Mouse (Mus musculus): ENCODE results near the gene Mis18a. TPM values are rescaled to one million over a fixed set of nuclear protein-coding genes. Genes with fewer than 3 reads are reported as not detected.

The Mis18a gene
- polyA plus RNA-seq, 1 experiment from 2014 or later = 50.6 TPM

GRCm38 (mm10) chr16:90703646-90704045 is 23.6 kb downstream of the Mis18a start:
- H3K4me2 ChIP-seq = no peak overlapping the region
- no peaks in the 10 kb centered on the region for H3K27me3 ChIP-seq
- H3K27ac ChIP-seq = no peak overlapping the region
- WGBS (ENCODE audit: insufficient replicate concordance) = 5% methylated on average over 1 of the region's 1 CpGs
- no peak overlapping the region for H3K4me3 ChIP-seq (replicated peaks)
- DNase-seq = no peak
- H3K4me1 ChIP-seq (replicated peaks) = peaks cover 3% of the 10 kb centered on the region; the same call in 1 of the 2 replicates
- no peaks in the 10 kb centered on the region for H3K36me3 ChIP-seq
- no peak for ATAC-seq (ENCODE audit: low read depth)
- H3K9me3 ChIP-seq (replicated peaks) = 0 out of 2 replicates have a peak, but pooled peaks cover 2% of the 10 kb centered on the region
- H3K9ac ChIP-seq = no peak overlapping the region

GRCm38 (mm10) chr16:90701541-90701940 is 25.7 kb downstream of the Mis18a start:
- ATAC-seq (ENCODE audit: low read depth) (no peak), DNase-seq (no peak)
- Histone ChIP-seq H3K27ac (no peak overlapping the region), H3K4me2 (no peak overlapping the region), H3K9ac (no peak overlapping the region), H3K27me3 (no peaks in the 10 kb centered on the region), H3K9me3 (replicated peaks) (0 out of 2 replicates have a peak, but pooled peaks cover 2% of the 10 kb centered on the region), H3K4me1 (replicated peaks) (peaks cover 3% of the 10 kb centered on the region; the same call in 1 of the 2 replicates), H3K36me3 (no peaks in the 10 kb centered on the region), H3K4me3 (replicated peaks) (no peak overlapping the region)
- WGBS (ENCODE audit: insufficient replicate concordance) = 82% methylated on average over 2 of the region's 2 CpGs

- ATAC-seq (ENCODE audit: low read depth) (no peak), DNase-seq (no peak)
- no peak overlapping the region for H3K4me2 ChIP-seq
- H3K27ac ChIP-seq = no peak overlapping the region
- H3K4me3 ChIP-seq (replicated peaks) = no peak overlapping the region
- H3K4me1 ChIP-seq (replicated peaks) = peaks cover 3% of the 10 kb centered on the region; the same call in 1 of the 2 replicates
- no peak overlapping the region for H3K9ac ChIP-seq
- 75% methylated on average over 14 of the region's 14 CpGs for WGBS (ENCODE audit: insufficient replicate concordance)
- H3K9me3 ChIP-seq (replicated peaks) = 0 out of 2 replicates have a peak, but pooled peaks cover 2% of the 10 kb centered on the region
- no peaks in the 10 kb centered on the region for H3K27me3 ChIP-seq
- no peaks in the 10 kb centered on the region for H3K36me3 ChIP-seq
These were observed 27.8 kb downstream of the Mis18a start for GRCm38 (mm10) chr16:90699390-90699789.

GRCm38 (mm10) chr16:90696306-90696705 is 30.9 kb downstream of the Mis18a start:
- no peak overlapping the region for H3K9ac ChIP-seq
- H3K4me1 ChIP-seq (replicated peaks) = no peaks in the 10 kb centered on the region
- WGBS (ENCODE audit: insufficient replicate concordance) = 68% methylated on average over 9 of the region's 9 CpGs
- H3K4me2 ChIP-seq = no peak overlapping the region
- no peak overlapping the region for H3K4me3 ChIP-seq (replicated peaks)
- H3K27ac ChIP-seq = no peak overlapping the region
- H3K9me3 ChIP-seq (replicated peaks) = no peaks in the 10 kb centered on the region
- DNase-seq = no peak
- no peak for ATAC-seq (ENCODE audit: low read depth)
- no peaks in the 10 kb centered on the region for H3K36me3 ChIP-seq
- no peaks in the 10 kb centered on the region for H3K27me3 ChIP-seq

- H3K9ac ChIP-seq = no peak overlapping the region
- no peak for ATAC-seq (ENCODE audit: low read depth)
- H3K4me1 ChIP-seq (replicated peaks) = no peaks in the 10 kb centered on the region
- no peaks in the 10 kb centered on the region for H3K27me3 ChIP-seq
- 58% methylated on average over 10 of the region's 10 CpGs for WGBS (ENCODE audit: insufficient replicate concordance)
- H3K4me2 ChIP-seq = no peak overlapping the region
- no peak for DNase-seq
- H3K9me3 ChIP-seq (replicated peaks) = no peaks in the 10 kb centered on the region
- no peak overlapping the region for H3K27ac ChIP-seq
- no peak overlapping the region for H3K4me3 ChIP-seq (replicated peaks)
- H3K36me3 ChIP-seq = no peaks in the 10 kb centered on the region
These were observed 32.1 kb downstream of the Mis18a start for GRCm38 (mm10) chr16:90695121-90695520.

GRCm38 (mm10) chr16:90694719-90695118 is 32.5 kb downstream of the Mis18a start:
- Histone ChIP-seq H3K4me1 (replicated peaks) (no peaks in the 10 kb centered on the region), H3K4me3 (replicated peaks) (no peak overlapping the region), H3K27ac (no peak overlapping the region), H3K9ac (no peak overlapping the region), H3K4me2 (no peak overlapping the region), H3K27me3 (no peaks in the 10 kb centered on the region), H3K9me3 (replicated peaks) (no peaks in the 10 kb centered on the region), H3K36me3 (no peaks in the 10 kb centered on the region)
- ATAC-seq (ENCODE audit: low read depth) (no peak), DNase-seq (peak; percentile 16)
- 44% methylated on average over 9 of the region's 9 CpGs for WGBS (ENCODE audit: insufficient replicate concordance)

GRCm38 (mm10) chr16:90693625-90694024 is 33.6 kb downstream of the Mis18a start:
- Histone ChIP-seq H3K4me3 (replicated peaks) (no peak overlapping the region), H3K36me3 (no peaks in the 10 kb centered on the region), H3K27me3 (no peaks in the 10 kb centered on the region), H3K27ac (no peak overlapping the region), H3K9me3 (replicated peaks) (no peaks in the 10 kb centered on the region), H3K4me1 (replicated peaks) (no peaks in the 10 kb centered on the region), H3K9ac (no peak overlapping the region), H3K4me2 (no peak overlapping the region)
- DNase-seq (no peak), ATAC-seq (ENCODE audit: low read depth) (no peak)
- WGBS (ENCODE audit: insufficient replicate concordance) = 80% methylated on average over 5 of the region's 5 CpGs

GRCm38 (mm10) chr16:90692704-90693385 is 34.4 kb downstream of the Mis18a start:
- no peak overlapping the region for H3K27ac ChIP-seq
- no peaks in the 10 kb centered on the region for H3K27me3 ChIP-seq
- no peak for DNase-seq
- no peaks in the 10 kb centered on the region for H3K4me1 ChIP-seq (replicated peaks)
- H3K9me3 ChIP-seq (replicated peaks) = no peaks in the 10 kb centered on the region
- WGBS (ENCODE audit: insufficient replicate concordance) = 69% methylated on average over 15 of the region's 15 CpGs
- no peaks in the 10 kb centered on the region for H3K36me3 ChIP-seq
- no peak overlapping the region for H3K4me3 ChIP-seq (replicated peaks)
- no peak overlapping the region for H3K4me2 ChIP-seq
- ATAC-seq (ENCODE audit: low read depth) = no peak
- no peak overlapping the region for H3K9ac ChIP-seq

GRCm38 (mm10) chr16:90687687-90688263 is 39.4 kb downstream of the Mis18a start:
- Histone ChIP-seq H3K27ac (no peak overlapping the region), H3K36me3 (no peaks in the 10 kb centered on the region), H3K27me3 (no peaks in the 10 kb centered on the region), H3K9me3 (replicated peaks) (no peaks in the 10 kb centered on the region), H3K4me3 (replicated peaks) (no peak overlapping the region), H3K9ac (no peak overlapping the region), H3K4me2 (no peak overlapping the region), H3K4me1 (replicated peaks) (no peaks in the 10 kb centered on the region)
- ATAC-seq (ENCODE audit: low read depth) = no peak
- 71% methylated on average over 12 of the region's 12 CpGs for WGBS (ENCODE audit: insufficient replicate concordance)
- no peak for DNase-seq

GRCm38 (mm10) chr16:90687011-90687410 is 40.2 kb downstream of the Mis18a start:
- no peaks in the 10 kb centered on the region for H3K27me3 ChIP-seq
- H3K4me3 ChIP-seq (replicated peaks) = no peak overlapping the region
- H3K27ac ChIP-seq = no peak overlapping the region
- H3K9me3 ChIP-seq (replicated peaks) = no peaks in the 10 kb centered on the region
- ATAC-seq (ENCODE audit: low read depth) (no peak), DNase-seq (no peak)
- no peaks in the 10 kb centered on the region for H3K4me1 ChIP-seq (replicated peaks)
- 53% methylated on average over 5 of the region's 5 CpGs for WGBS (ENCODE audit: insufficient replicate concordance)
- no peaks in the 10 kb centered on the region for H3K36me3 ChIP-seq
- H3K9ac ChIP-seq = no peak overlapping the region
- no peak overlapping the region for H3K4me2 ChIP-seq

GRCm38 (mm10) chr16:90684092-90684491 is 43.1 kb downstream of the Mis18a start:
- Histone ChIP-seq H3K9ac (no peak overlapping the region), H3K4me2 (no peak overlapping the region)
- DNase-seq = no peak

GRCm38 (mm10) chr16:90679984-90680383 is 47.2 kb downstream of the Mis18a start:
- no peaks in the 10 kb centered on the region for H3K36me3 ChIP-seq
- ATAC-seq (ENCODE audit: low read depth) (no peak), DNase-seq (no peak)
- no peaks in the 10 kb centered on the region for H3K27me3 ChIP-seq
- H3K9me3 ChIP-seq (replicated peaks) = no peaks in the 10 kb centered on the region
- WGBS (ENCODE audit: insufficient replicate concordance) = 81% methylated on average over 16 of the region's 16 CpGs
- no peak overlapping the region for H3K27ac ChIP-seq
- no peaks in the 10 kb centered on the region for H3K4me1 ChIP-seq (replicated peaks)
- H3K4me2 ChIP-seq = no peak overlapping the region
- no peak overlapping the region for H3K9ac ChIP-seq
- no peak overlapping the region for H3K4me3 ChIP-seq (replicated peaks)

More at GRCm38 (mm10) chr16:90684092-90684491, 43.1 kb downstream of the Mis18a start:
- no peaks in the 10 kb centered on the region for H3K9me3 ChIP-seq (replicated peaks)
- H3K36me3 ChIP-seq = no peaks in the 10 kb centered on the region
- no peak overlapping the region for H3K27ac ChIP-seq
- WGBS (ENCODE audit: insufficient replicate concordance) = 62% methylated on average over 5 of the region's 5 CpGs
- H3K4me3 ChIP-seq (replicated peaks) = no peak overlapping the region
- H3K27me3 ChIP-seq = no peaks in the 10 kb centered on the region
- no peaks in the 10 kb centered on the region for H3K4me1 ChIP-seq (replicated peaks)
- no peak for ATAC-seq (ENCODE audit: low read depth)

Data from liver, embryonic 13.5 days (tissue).